Mouse (Mus musculus) frontal cortex, postnatal 14 days (tissue): ENCODE measurements around the gene Bpifb4.

Source experiments
- DNase-seq, 2 experiments: peaks; one replicate each; pipeline ENCODE4 v3.0.0; 2022; ENCODE audit warnings: low spot score in 2 of 2

Gene Bpifb4

GRCm38 (mm10) chr2:154005094-154005493 lies 67.1 kb downstream of the Bpifb4 start:
- DNase-seq, result no peak

- DNase-seq, result no peak
Measured at GRCm38 (mm10) chr2:154005734-154006133, 67.7 kb downstream of the Bpifb4 start.

- DNase-seq, result no peak
Measured at GRCm38 (mm10) chr2:154006331-154006730, 68.3 kb downstream of the Bpifb4 start.

- DNase-seq, result no peak
Measured at GRCm38 (mm10) chr2:154007381-154007780, 69.4 kb downstream of the Bpifb4 start.

GRCm38 (mm10) chr2:154007965-154008364 lies 70.0 kb downstream of the Bpifb4 start, which contains the start of gene Bpifa2:
Gene Bpifa2 (plus strand): TSS chr2:154008265.
- no peak for DNase-seq
